Mouse (Mus musculus) liver, embryonic 13.5 days (tissue): ENCODE measurements at regions not wholly inside any gene's neighbourhood (a gene's known extent, or its start where the extent isn't known, plus 50 kb on each side); places are given as distances from the start of the nearest gene placed in this dataset.

Experiments
- ATAC-seq: fragments of 200-750 bp; cut with Nextera tagmentation; 2 replicates; pipeline ENCODE4 v1.8.0; 2017; ENCODE audit warnings: low read depth, mild to moderate bottlenecking, moderate number of reproducible peaks, moderate library complexity
- DNase-seq: peaks from one replicate; pipeline ENCODE4 v3.0.0; 2022
- H3K27ac ChIP-seq: fragments of 300-500 bp; sonication (generic); 2 replicates; pipeline ENCODE4 v1.5.1; 2015; ENCODE audit warnings: moderate library complexity, mild to moderate bottlenecking, inconsistent platforms
- H3K27me3 ChIP-seq: fragments of 300-500 bp; sonication (generic); 2 replicates; pipeline ENCODE4 v1.6.1; 2015; ENCODE audit warnings: mild to moderate bottlenecking, inconsistent platforms
- H3K36me3 ChIP-seq: fragments of 300-500 bp; sonication (generic); 2 replicates; pipeline ENCODE4 v1.6.1; 2015; ENCODE audit warnings: mild to moderate bottlenecking, inconsistent platforms
- H3K4me1 ChIP-seq: fragments of 300-500 bp; sonication (generic); replicated peaks from 2 replicates; pipeline ENCODE4 v1.6.1; 2015; ENCODE audit warnings: inconsistent platforms
- H3K4me2 ChIP-seq: fragments of 300-500 bp; sonication (generic); 2 replicates; pipeline ENCODE4 v1.6.1; 2015; ENCODE audit warnings: inconsistent platforms, mild to moderate bottlenecking, moderate library complexity
- H3K4me3 ChIP-seq: fragments of 300-500 bp; sonication (generic); replicated peaks from 2 replicates; pipeline ENCODE4 v1.5.1; 2015; ENCODE audit warnings: mild to moderate bottlenecking, inconsistent platforms
- H3K9ac ChIP-seq: fragments of 300-500 bp; sonication (generic); 2 replicates; pipeline ENCODE4 v1.6.1; 2015; ENCODE audit warnings: mild to moderate bottlenecking, inconsistent platforms
- H3K9me3 ChIP-seq: fragments of 300-500 bp; sonication (generic); replicated peaks from 2 replicates; pipeline ENCODE4 v1.6.1; 2016; ENCODE audit warnings: inconsistent platforms
- WGBS: fragments of 180-500 bp; shearing (Covaris S2); methylation state at CpG from one replicate; pipeline ENCODE4 v1.1.7; 2015; ENCODE audit not compliant: insufficient replicate concordance; 5-methylcytosine and 5-hydroxymethylcytosine counted together

- Histone ChIP-seq H3K4me1 (0 out of 2 replicates have a peak, but pooled peaks cover 5% of the 10 kb centered on the region), H3K4me3 (no peak overlapping the region), H3K9ac (no peak overlapping the region), H3K36me3 (no peaks in the 10 kb centered on the region), H3K4me2 (no peak overlapping the region), H3K9me3 (no peaks in the 10 kb centered on the region), H3K27ac (no peak overlapping the region), H3K27me3 (0 out of 2 replicates have a peak, but pooled peaks cover 3% of the 10 kb centered on the region)
- no peak for DNase-seq
- ATAC-seq = no peak
- 39% methylated on average over 12 of the region's 12 CpGs for WGBS
These were observed 262.3 kb downstream of the Dysf start for GRCm38 (mm10) chr6:84270518-84271165.

GRCm38 (mm10) chr6:84269478-84269877 lies 261.1 kb downstream of the Dysf start:
- ATAC-seq (no peak), DNase-seq (no peak)
- no peak overlapping the region for H3K27ac ChIP-seq
- 60% methylated on average over 4 of the region's 4 CpGs for WGBS
- H3K27me3 ChIP-seq = 0 out of 2 replicates have a peak, but pooled peaks cover 3% of the 10 kb centered on the region
- H3K9ac ChIP-seq = no peak overlapping the region
- 0 out of 2 replicates have a peak, but pooled peaks cover 5% of the 10 kb centered on the region for H3K4me1 ChIP-seq
- H3K9me3 ChIP-seq = no peaks in the 10 kb centered on the region
- no peak overlapping the region for H3K4me2 ChIP-seq
- H3K36me3 ChIP-seq = no peaks in the 10 kb centered on the region
- no peak overlapping the region for H3K4me3 ChIP-seq

GRCm38 (mm10) chr6:84269023-84269422 lies 260.6 kb downstream of the Dysf start:
- Histone ChIP-seq H3K4me3 (no peak overlapping the region), H3K36me3 (no peaks in the 10 kb centered on the region), H3K27me3 (0 out of 2 replicates have a peak, but pooled peaks cover 3% of the 10 kb centered on the region), H3K4me1 (0 out of 2 replicates have a peak, but pooled peaks cover 5% of the 10 kb centered on the region), H3K9me3 (no peaks in the 10 kb centered on the region), H3K4me2 (no peak overlapping the region), H3K9ac (no peak overlapping the region), H3K27ac (no peak overlapping the region)
- WGBS = 46% methylated on average over 3 of the region's 3 CpGs
- no peak for DNase-seq
- ATAC-seq = no peak

- WGBS = 63% methylated on average over 4 of the region's 4 CpGs
- no peak for DNase-seq
These were observed 259.7 kb downstream of the Dysf start for GRCm38 (mm10) chr6:84268111-84268510.

GRCm38 (mm10) chr6:84267526-84267925 lies 259.1 kb downstream of the Dysf start:
- 74% methylated on average over 6 of the region's 6 CpGs for WGBS
- H3K4me1 ChIP-seq = 0 out of 2 replicates have a peak, but pooled peaks cover 5% of the 10 kb centered on the region
- no peak overlapping the region for H3K4me3 ChIP-seq
- 0 out of 2 replicates have a peak, but pooled peaks cover 3% of the 10 kb centered on the region for H3K27me3 ChIP-seq
- no peak overlapping the region for H3K9ac ChIP-seq
- no peaks in the 10 kb centered on the region for H3K9me3 ChIP-seq
- ATAC-seq (no peak), DNase-seq (no peak)
- no peaks in the 10 kb centered on the region for H3K36me3 ChIP-seq
- no peak overlapping the region for H3K4me2 ChIP-seq
- H3K27ac ChIP-seq = no peak overlapping the region

More at GRCm38 (mm10) chr6:84268111-84268510, 259.7 kb downstream of the Dysf start:
- Histone ChIP-seq H3K4me3 (no peak overlapping the region), H3K9ac (no peak overlapping the region), H3K9me3 (no peaks in the 10 kb centered on the region), H3K27ac (no peak overlapping the region), H3K4me1 (0 out of 2 replicates have a peak, but pooled peaks cover 5% of the 10 kb centered on the region), H3K27me3 (0 out of 2 replicates have a peak, but pooled peaks cover 3% of the 10 kb centered on the region), H3K36me3 (no peaks in the 10 kb centered on the region), H3K4me2 (no peak overlapping the region)
- ATAC-seq = no peak

GRCm38 (mm10) chr6:84266736-84267135 lies 258.3 kb downstream of the Dysf start:
- Histone ChIP-seq H3K9me3 (no peaks in the 10 kb centered on the region), H3K4me3 (no peak overlapping the region), H3K27ac (no peak overlapping the region), H3K9ac (no peak overlapping the region), H3K4me2 (no peak overlapping the region), H3K4me1 (0 out of 2 replicates have a peak, but pooled peaks cover 5% of the 10 kb centered on the region), H3K36me3 (no peaks in the 10 kb centered on the region), H3K27me3 (0 out of 2 replicates have a peak, but pooled peaks cover 3% of the 10 kb centered on the region)
- ATAC-seq (no peak), DNase-seq (no peak)
- 45% methylated on average over 13 of the region's 13 CpGs for WGBS

GRCm38 (mm10) chr6:84264681-84265080 lies 256.3 kb downstream of the Dysf start:
- ATAC-seq (no peak), DNase-seq (no peak)
- Histone ChIP-seq H3K27me3 (no peaks in the 10 kb centered on the region), H3K9me3 (no peaks in the 10 kb centered on the region), H3K4me3 (no peak overlapping the region), H3K36me3 (no peaks in the 10 kb centered on the region), H3K27ac (no peak overlapping the region), H3K4me2 (no peak overlapping the region), H3K4me1 (no peaks in the 10 kb centered on the region), H3K9ac (no peak overlapping the region)
- 41% methylated on average over 4 of the region's 4 CpGs for WGBS

- Histone ChIP-seq H3K27ac (no peak overlapping the region), H3K27me3 (no peaks in the 10 kb centered on the region), H3K4me3 (no peak overlapping the region), H3K9me3 (no peaks in the 10 kb centered on the region), H3K36me3 (no peaks in the 10 kb centered on the region), H3K4me1 (no peaks in the 10 kb centered on the region), H3K4me2 (no peak overlapping the region), H3K9ac (no peak overlapping the region)
- ATAC-seq (no peak), DNase-seq (no peak)
- 31% methylated on average over 2 of the region's 2 CpGs for WGBS
These were observed 255.3 kb downstream of the Dysf start for GRCm38 (mm10) chr6:84263686-84264085.

GRCm38 (mm10) chr6:84262766-84263165 lies 254.4 kb downstream of the Dysf start:
- H3K4me2 ChIP-seq = no peak overlapping the region
- no peak overlapping the region for H3K4me3 ChIP-seq
- no peak overlapping the region for H3K27ac ChIP-seq
- ATAC-seq = no peak
- H3K27me3 ChIP-seq = no peaks in the 10 kb centered on the region
- H3K9ac ChIP-seq = no peak overlapping the region
- WGBS = 36% methylated on average over 6 of the region's 6 CpGs
- no peak for DNase-seq
- no peaks in the 10 kb centered on the region for H3K4me1 ChIP-seq
- no peaks in the 10 kb centered on the region for H3K9me3 ChIP-seq
- no peaks in the 10 kb centered on the region for H3K36me3 ChIP-seq

- no peaks in the 10 kb centered on the region for H3K27me3 ChIP-seq
- 72% methylated on average over 3 of the region's 3 CpGs for WGBS
- DNase-seq (no peak), ATAC-seq (no peak)
- H3K27ac ChIP-seq = no peak overlapping the region
- H3K36me3 ChIP-seq = no peaks in the 10 kb centered on the region
- H3K4me1 ChIP-seq = no peaks in the 10 kb centered on the region
- no peak overlapping the region for H3K4me2 ChIP-seq
- no peak overlapping the region for H3K4me3 ChIP-seq
- no peaks in the 10 kb centered on the region for H3K9me3 ChIP-seq
- no peak overlapping the region for H3K9ac ChIP-seq
These were observed 253.1 kb downstream of the Dysf start for GRCm38 (mm10) chr6:84261483-84261882.
